In genomic region chr14:20081937-20082533, GRCm38 (mm10) we compare ENCODE assay signal across 8 mouse cellular contexts. TPM values are rescaled to one million over a fixed set of nuclear protein-coding genes. Genes with fewer than 3 reads are reported as not detected.
DNase-seq lines count a peak whose midpoint lies in the region; ATAC-seq lines count a peak whose summit lies in the region.

No protein-coding gene starts in this region.

- H3K27ac ChIP-seq in kidney, embryonic 16.5 days (ENCODE audit: low read length): peak overlapping the region; percentile 99
- peak overlapping the region; percentile 95 for H3K27ac ChIP-seq in embryonic facial prominence, embryonic 11.5 days (replicated peaks; ENCODE audit: low read depth, low read length)
- peak overlapping the region; percentile 97 for H3K27ac ChIP-seq in intestine, embryonic 14.5 days (ENCODE audit: low read depth)
- H3K27ac ChIP-seq in neural tube, embryonic 13.5 days (replicated peaks): peak overlapping the region; percentile 96

- no peaks in the 10 kb centered on the region for H3K9me3 ChIP-seq in kidney, embryonic 16.5 days (ENCODE audit: low read length)
- H3K9me3 ChIP-seq in embryonic facial prominence, embryonic 11.5 days (replicated peaks; ENCODE audit: control insufficient read depth, low read length): no peaks in the 10 kb centered on the region
- H3K9me3 ChIP-seq in intestine, embryonic 14.5 days (ENCODE audit: control insufficient read depth, low read length): no peaks in the 10 kb centered on the region
- H3K9me3 ChIP-seq in neural tube, embryonic 13.5 days: no peaks in the 10 kb centered on the region

- 64% methylated on average over 5 of the region's 5 CpGs for WGBS in kidney, embryonic 16.5 days
- WGBS in embryonic facial prominence, embryonic 11.5 days: 77% methylated on average over 5 of the region's 5 CpGs
- WGBS in intestine, embryonic 14.5 days: 67% methylated on average over 5 of the region's 5 CpGs
- 70% methylated on average over 5 of the region's 5 CpGs for WGBS in neural tube, embryonic 13.5 days

- H3K4me1 ChIP-seq in kidney, embryonic 16.5 days (ENCODE audit: insufficient read depth, low read length): peaks cover 23% of the 10 kb centered on the region
- no peaks in the 10 kb centered on the region for H3K4me1 ChIP-seq in embryonic facial prominence, embryonic 11.5 days (ENCODE audit: control insufficient read depth, insufficient read depth, low read length)
- peaks cover 8% of the 10 kb centered on the region; the same call in 1 of the 2 replicates for H3K4me1 ChIP-seq in intestine, embryonic 14.5 days (replicated peaks; ENCODE audit: control insufficient read depth, insufficient read depth, low read length)
- H3K4me1 ChIP-seq in neural tube, embryonic 13.5 days (replicated peaks): peaks cover 22% of the 10 kb centered on the region

- H3K27me3 ChIP-seq in kidney, embryonic 16.5 days (ENCODE audit: insufficient read depth, low read length): no peaks in the 10 kb centered on the region
- no peaks in the 10 kb centered on the region for H3K27me3 ChIP-seq in embryonic facial prominence, embryonic 11.5 days (ENCODE audit: control insufficient read depth, insufficient read depth, low read length)
- no peaks in the 10 kb centered on the region for H3K27me3 ChIP-seq in intestine, embryonic 14.5 days (replicated peaks; ENCODE audit: control insufficient read depth, insufficient read depth, low read length)
- no peaks in the 10 kb centered on the region for H3K27me3 ChIP-seq in neural tube, embryonic 13.5 days

- H3K9ac ChIP-seq in kidney, embryonic 16.5 days (replicated peaks; ENCODE audit: low read length): peak overlapping the region; percentile 88
- peak overlapping the region; percentile 83 for H3K9ac ChIP-seq in embryonic facial prominence, embryonic 11.5 days (replicated peaks; ENCODE audit: low read length)
- peak overlapping the region; percentile 78 for H3K9ac ChIP-seq in intestine, embryonic 14.5 days (ENCODE audit: low read length)
- peak overlapping the region; percentile 77 for H3K9ac ChIP-seq in neural tube, embryonic 13.5 days

- H3K36me3 ChIP-seq in kidney, embryonic 16.5 days (ENCODE audit: insufficient read depth, low read length): no peaks in the 10 kb centered on the region
- no peaks in the 10 kb centered on the region for H3K36me3 ChIP-seq in embryonic facial prominence, embryonic 11.5 days (replicated peaks; ENCODE audit: control insufficient read depth, insufficient read depth, low read depth, low read length)
- no peaks in the 10 kb centered on the region for H3K36me3 ChIP-seq in intestine, embryonic 14.5 days (ENCODE audit: control insufficient read depth, insufficient read depth, low read length)
- H3K36me3 ChIP-seq in neural tube, embryonic 13.5 days: peaks cover 2% of the 10 kb centered on the region; the same call in 1 of the 2 replicates

- peak overlapping the region; percentile 67 for H3K4me3 ChIP-seq in kidney, embryonic 16.5 days (ENCODE audit: low read length)
- peak overlapping the region; percentile 48 for H3K4me3 ChIP-seq in embryonic facial prominence, embryonic 11.5 days (ENCODE audit: low read depth, low read length)
- H3K4me3 ChIP-seq in intestine, embryonic 14.5 days (ENCODE audit: low read depth, low read length): peak overlapping the region; percentile 58
- peak overlapping the region; percentile 57 for H3K4me3 ChIP-seq in neural tube, embryonic 13.5 days

- no peak for ATAC-seq in kidney, embryonic 16.5 days (ENCODE audit: low FRiP score, low TSS enrichment)
- no peak for ATAC-seq in embryonic facial prominence, embryonic 11.5 days (replicated peaks; ENCODE audit: insufficient number of reproducible peaks, low FRiP score, low TSS enrichment, low read depth)
- no peak for ATAC-seq in intestine, embryonic 14.5 days (replicated peaks; ENCODE audit: low FRiP score, low TSS enrichment, low read depth)
- ATAC-seq in neural tube, embryonic 13.5 days (ENCODE audit: low read depth): 0 out of 2 replicates have a peak, but pooled peaks have one; percentile 2

- peak overlapping the region; percentile 84 for H3K4me2 ChIP-seq in kidney, embryonic 16.5 days (replicated peaks; ENCODE audit: low read depth, low read length)
- peak overlapping the region; percentile 75 for H3K4me2 ChIP-seq in embryonic facial prominence, embryonic 11.5 days (ENCODE audit: low read depth, low read length)
- H3K4me2 ChIP-seq in intestine, embryonic 14.5 days (ENCODE audit: low read length): peak overlapping the region; percentile 86
- H3K4me2 ChIP-seq in neural tube, embryonic 13.5 days: peak overlapping the region; percentile 72

- no peak for DNase-seq in kidney, postnatal 14 days
- no peak for DNase-seq in embryonic facial prominence, embryonic 11.5 days (ENCODE audit: low spot score)
- peak; percentile 57 for DNase-seq in intestine, embryonic 14.5 days (ENCODE audit: low spot score)
- no peak for DNase-seq in right cerebral cortex, adult 2 months (ENCODE audit: low spot score in 2 of 2)
- no peak for DNase-seq in lung, postnatal 36 days
- no peak for DNase-seq in testis, postnatal 10 days (ENCODE audit: low spot score)

RNA-seq across cellular contexts. Expression of gene Saysd1, which starts 56.3 kb away (rescaled TPM):
- polyA plus RNA-seq in kidney, embryonic 16.5 days (2015; fragmentation: Nextera tagmentation; extraction: Ambion mirVana): 13.4 and 13.6 TPM in 2 replicates
- polyA plus RNA-seq in embryonic facial prominence, embryonic 11.5 days (2014; fragmentation: Nextera tagmentation; extraction: Ambion mirVana): 10.1 and 12.0 TPM in 2 replicates
- 13.1 and 13.7 TPM in 2 replicates for polyA plus RNA-seq in intestine, embryonic 14.5 days (2014; fragmentation: Nextera tagmentation; extraction: Ambion mirVana)
- 12.3 and 14.3 TPM in 2 replicates for polyA plus RNA-seq in neural tube, embryonic 13.5 days (2015; fragmentation: Nextera tagmentation; extraction: Ambion mirVana)
